23 mouse cellular contexts compared by ENCODE assay signal in genomic region chr10:62044408-62044807, GRCm38 (mm10).
A peak's percentile ranks its signal among the peaks of the same experiment; 100 is the strongest.
DNase-seq lines count a peak whose midpoint lies in the region; ATAC-seq lines count a peak whose summit lies in the region.
"Had no signal": no experiment of that assay in that cellular context is flagged by ENCODE, and none has a peak within 500 bp of the region (broad histone marks: within the 10 kb centered on the region; RNA-seq: fewer than 3 reads in every experiment).

No protein-coding gene starts in this region.

- H3K36me3 ChIP-seq in heart, embryonic 14.5 days (ENCODE audit: control insufficient read depth, insufficient read depth, low read length) = no peaks in the 10 kb centered on the region
- H3K36me3 ChIP-seq: G1E; heart, embryonic 12.5 days; liver, embryonic 13.5 days; midbrain, embryonic 15.5 days; neural tube, embryonic 15.5 days had no signal

- intact Hi-C loops in heart, postnatal 36 days (cut with DNase I) = no loop called here

- no peak overlapping the region for H3K4me2 ChIP-seq in heart, embryonic 14.5 days (ENCODE audit: low read length)
- H3K4me2 ChIP-seq: heart, embryonic 12.5 days; hindbrain, embryonic 14.5 days; liver, embryonic 13.5 days; midbrain, embryonic 15.5 days; neural tube, embryonic 15.5 days had no signal

- H3K27ac ChIP-seq in heart, embryonic 14.5 days (replicated peaks in 1 of 2; ENCODE audit: control insufficient read depth in 1 of 2, insufficient read depth in 1 of 2, low read depth in 2 of 2, low read length in 2 of 2) = no peak overlapping the region
- H3K27ac ChIP-seq: hindbrain, embryonic 14.5 days; liver, embryonic 13.5 days; midbrain, embryonic 15.5 days; neural tube, embryonic 15.5 days had no signal

- 0 out of 2 replicates have a peak, but pooled peaks have one; percentile 26 for ATAC-seq in heart, embryonic 14.5 days (ENCODE audit: insufficient number of reproducible peaks, insufficient read depth, low FRiP score, low read depth)
- ATAC-seq: activated CD4-positive, CD25-positive, alpha-beta regulatory T cell, adult 4 months; midbrain, embryonic 15.5 days had no signal

- no peak overlapping the region for H3K4me3 ChIP-seq in heart, embryonic 14.5 days (ENCODE audit: control insufficient read depth in 1 of 2, insufficient read depth in 1 of 2, low read depth in 1 of 2, low read length in 2 of 2)
- H3K4me3 ChIP-seq: heart, embryonic 12.5 days; liver, embryonic 13.5 days; midbrain, embryonic 15.5 days; myocyte; neural tube, embryonic 15.5 days had no signal

- DNase-seq in heart, postnatal 36 days = no peak
- DNase-seq in thymus, postnatal 14 days = peak; percentile 14
- no peak for DNase-seq in thymus, postnatal 36 days
- DNase-seq in lung, postnatal 10 days = peak; percentile 62
- DNase-seq in frontal cortex, postnatal 14 days (ENCODE audit: low spot score in 2 of 2) = no peak
- no peak for DNase-seq in spleen, adult 18-20 months
- DNase-seq: adrenal gland, postnatal 25 days; cerebellum, adult 11-12 months; cerebellum, postnatal 14 days; gastrocnemius, postnatal 10 days; heart, adult 11 months; kidney, adult 8-10 months; kidney, postnatal 14 days; liver, embryonic 13.5 days; right cerebral cortex, postnatal 14 days had no signal

- H3K9me3 ChIP-seq in heart, embryonic 14.5 days (ENCODE audit: control insufficient read depth, low read length) = peaks cover 16% of the 10 kb centered on the region
- H3K9me3 ChIP-seq: midbrain, embryonic 15.5 days had no signal

- 67% methylated on average over 3 of the region's 3 CpGs for WGBS in heart, embryonic 14.5 days

- peaks cover 0 to 2% of the 10 kb centered on the region in 2 experiments; a peak in 1 of 4 replicates for H3K4me1 ChIP-seq in heart, embryonic 14.5 days (ENCODE audit: control insufficient read depth in 2 of 2, insufficient read depth in 2 of 2, low read length in 2 of 2)
- H3K4me1 ChIP-seq: liver, embryonic 13.5 days; midbrain, embryonic 15.5 days; neural tube, embryonic 15.5 days had no signal

- H3K27me3 ChIP-seq in heart, embryonic 14.5 days (ENCODE audit: control insufficient read depth, insufficient read depth, low read length) = no peaks in the 10 kb centered on the region
- H3K27me3 ChIP-seq: heart, embryonic 12.5 days; liver, embryonic 13.5 days; midbrain, embryonic 15.5 days; neural tube, embryonic 15.5 days had no signal

- no peak overlapping the region for H3K9ac ChIP-seq in heart, embryonic 14.5 days (ENCODE audit: low read length)
- H3K9ac ChIP-seq: heart, embryonic 12.5 days; hindbrain, embryonic 14.5 days; liver, embryonic 13.5 days; midbrain, embryonic 15.5 days; neural tube, embryonic 15.5 days had no signal

Comparison
In these comparisons a context has a peak if more than half of its experiments do, and no peak if none do; other contexts are left out.
1. DNase-seq: peak in thymus, postnatal 14 days (single experiment) and lung, postnatal 10 days (single experiment); none in heart, postnatal 36 days (0 of 2), thymus, postnatal 36 days (0 of 2), frontal cortex, postnatal 14 days (0 of 2) and spleen, adult 18-20 months (0 of 2).